ENCODE assay signal across 9 mouse cellular contexts in genomic region chr5:24906844-24907243, GRCm38 (mm10).
DNase-seq lines count a peak whose midpoint lies in the region; ATAC-seq lines count a peak whose summit lies in the region.
"Had no signal": no experiment of that assay in that cellular context is flagged by ENCODE, and none has a peak within 500 bp of the region (broad histone marks: within the 10 kb centered on the region; RNA-seq: fewer than 3 reads in every experiment).

No protein-coding gene starts in this region.

- H3K27ac ChIP-seq in heart, embryonic 14.5 days (replicated peaks in 1 of 2; ENCODE audit: control insufficient read depth in 1 of 2, insufficient read depth in 1 of 2, low read depth in 2 of 2, low read length in 2 of 2), result peak overlapping the region in 1 of 2 experiments; percentile 96; a peak in 2 of 4 replicates
- 0 out of 2 replicates have a peak overlapping the region, but pooled peaks have one; percentile 11 for H3K27ac ChIP-seq in forebrain, embryonic 16.5 days (ENCODE audit: low read length)
- peak overlapping the region; percentile 55 for H3K27ac ChIP-seq in midbrain, embryonic 10.5 days (replicated peaks)
- H3K27ac ChIP-seq: liver, embryonic 14.5 days had no signal

- peaks cover 23% of the 10 kb centered on the region for H3K36me3 ChIP-seq in heart, embryonic 14.5 days (ENCODE audit: control insufficient read depth, insufficient read depth, low read length)
- no peaks in the 10 kb centered on the region for H3K36me3 ChIP-seq in forebrain, embryonic 16.5 days (ENCODE audit: control insufficient read depth, insufficient read depth)
- peaks cover 18% of the 10 kb centered on the region for H3K36me3 ChIP-seq in midbrain, embryonic 10.5 days

- 55% methylated on average over 9 of the region's 9 CpGs for WGBS in heart, embryonic 14.5 days
- WGBS in forebrain, embryonic 16.5 days, result 31% methylated on average over 9 of the region's 9 CpGs
- 67% methylated on average over 9 of the region's 9 CpGs for whole genome bisulfite sequencing in midbrain, embryonic 10.5 days

- peak overlapping the region; percentile 97 for H3K9ac ChIP-seq in heart, embryonic 14.5 days (ENCODE audit: low read length)
- peak overlapping the region; percentile 97 for H3K9ac ChIP-seq in forebrain, embryonic 16.5 days (replicated peaks; ENCODE audit: low read depth, low read length)
- H3K9ac ChIP-seq: liver, embryonic 14.5 days had no signal

- H3K4me1 ChIP-seq in heart, embryonic 14.5 days (ENCODE audit: control insufficient read depth in 2 of 2, insufficient read depth in 2 of 2, low read length in 2 of 2), result peaks cover 4 to 19% of the 10 kb centered on the region in 2 experiments; a peak in 3 of 4 replicates
- peaks cover 30% of the 10 kb centered on the region for H3K4me1 ChIP-seq in forebrain, embryonic 16.5 days (replicated peaks; ENCODE audit: control insufficient read depth, insufficient read depth, low read length)
- peaks cover 31% of the 10 kb centered on the region for H3K4me1 ChIP-seq in midbrain, embryonic 10.5 days

- H3K27me3 ChIP-seq in heart, embryonic 14.5 days (ENCODE audit: control insufficient read depth, insufficient read depth, low read length), result no peaks in the 10 kb centered on the region
- H3K27me3 ChIP-seq in forebrain, embryonic 16.5 days (replicated peaks; ENCODE audit: control insufficient read depth, insufficient read depth, low read length), result no peaks in the 10 kb centered on the region
- no peaks in the 10 kb centered on the region for H3K27me3 ChIP-seq in midbrain, embryonic 10.5 days (ENCODE audit: low read depth, poor library complexity, severe bottlenecking)

- ATAC-seq in heart, embryonic 14.5 days (ENCODE audit: insufficient number of reproducible peaks, insufficient read depth, low FRiP score, low read depth), result no peak
- no peak for ATAC-seq in forebrain, embryonic 16.5 days
- no peak for ATAC-seq in monocyte, adult 5-6 weeks (replicated peaks; ENCODE audit: insufficient number of reproducible peaks, low FRiP score, low TSS enrichment, poor library complexity, severe bottlenecking)

- peak overlapping the region; percentile 68 for H3K4me2 ChIP-seq in heart, embryonic 14.5 days (ENCODE audit: low read length)
- peak overlapping the region; percentile 79 for H3K4me2 ChIP-seq in forebrain, embryonic 16.5 days (ENCODE audit: low read length)

- DNase-seq in heart, postnatal 4 days, result no peak
- peak; percentile 29 to 45 for DNase-seq in cerebellum, postnatal 25 days
- DNase-seq in midbrain, embryonic 10.5 days (ENCODE audit: low spot score), result no peak
- no peak for DNase-seq in spleen, postnatal 36 days (ENCODE audit: low spot score in 2 of 2)
- no peak for DNase-seq in gastrocnemius, postnatal 36 days

- no peaks in the 10 kb centered on the region for H3K9me3 ChIP-seq in heart, embryonic 14.5 days (ENCODE audit: control insufficient read depth, low read length)
- no peaks in the 10 kb centered on the region for H3K9me3 ChIP-seq in forebrain, embryonic 16.5 days (ENCODE audit: control insufficient read depth, low read length)
- H3K9me3 ChIP-seq in midbrain, embryonic 10.5 days (replicated peaks), result no peaks in the 10 kb centered on the region

- intact Hi-C loops in gastrocnemius, postnatal 36 days (cut with DNase I), result loop anchor here (10.0 kb wide), 1 partner anchor 232 kb away; no protein-coding TSS in a partner anchor

- H3K4me3 ChIP-seq in heart, embryonic 14.5 days (ENCODE audit: control insufficient read depth in 1 of 2, insufficient read depth in 1 of 2, low read depth in 1 of 2, low read length in 2 of 2), result peak overlapping the region; percentile 88 to 91
- peak overlapping the region; percentile 94 for H3K4me3 ChIP-seq in forebrain, embryonic 16.5 days (replicated peaks; ENCODE audit: low read length)
- peak overlapping the region; percentile 92 for H3K4me3 ChIP-seq in midbrain, embryonic 10.5 days

Comparison
In these comparisons a context has a peak if more than half of its experiments do, and no peak if none do; other contexts are left out.
1. DNase-seq: peak in cerebellum, postnatal 25 days (2 of 2); none in heart, postnatal 4 days (single experiment), midbrain, embryonic 10.5 days (single experiment), spleen, postnatal 36 days (0 of 2) and gastrocnemius, postnatal 36 days (0 of 2).
2. Peak in every context shown above with its lines, with median percentiles within 50 percentile points of each other: H3K4me3 ChIP-seq.